17 mouse cellular contexts compared by ENCODE assay signal in the genomic region with DNA sequence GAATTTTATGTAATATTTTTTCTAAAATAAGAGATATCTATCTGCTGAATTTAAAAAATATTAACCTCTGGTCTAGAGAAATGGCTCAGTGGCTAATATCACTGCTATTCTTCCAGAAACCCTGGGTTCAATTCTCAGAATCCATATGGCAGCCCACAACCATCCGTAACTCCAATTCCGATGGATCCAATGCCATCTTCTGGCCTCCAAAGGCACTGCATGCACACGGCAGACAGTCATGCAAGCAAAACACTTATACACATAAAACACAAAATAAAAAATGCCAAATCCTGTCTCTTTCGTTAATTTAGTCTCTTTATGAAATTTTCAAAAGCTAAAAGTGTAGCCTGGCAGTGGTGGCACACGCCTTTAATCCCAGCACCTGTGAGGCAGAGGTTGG.
DNase-seq lines count a peak whose midpoint lies in the region; ATAC-seq and TF ChIP-seq lines count a peak whose summit lies in the region.
"Had no signal": no experiment of that assay in that cellular context is flagged by ENCODE, and none has a peak within 500 bp of the region (broad histone marks: within the 10 kb centered on the region; RNA-seq: fewer than 3 reads in every experiment).

No protein-coding gene starts in this region.

- H3K36me3 ChIP-seq in heart, adult 2 months (ENCODE audit: control insufficient read depth, insufficient read depth, low read length) = no peaks in the 10 kb centered on the region
- H3K36me3 ChIP-seq in liver, embryonic 14.5 days (replicated peaks; ENCODE audit: control insufficient read depth, insufficient read depth, low read depth) = no peaks in the 10 kb centered on the region
- H3K36me3 ChIP-seq in liver, embryonic 11.5 days (ENCODE audit: control insufficient read depth, insufficient read depth, low read length) = no peaks in the 10 kb centered on the region; the same call in 1 of the 2 replicates
- no peaks in the 10 kb centered on the region for H3K36me3 ChIP-seq in ES-Bruce4 (ENCODE audit: control insufficient read depth, insufficient read depth, low read length, poor library complexity, severe bottlenecking)
- H3K36me3 ChIP-seq: midbrain, embryonic 10.5 days; stomach, embryonic 15.5 days had no signal

- H3K9ac ChIP-seq in heart, adult 2 months (ENCODE audit: low read depth, low read length) = no peak overlapping the region
- no peak overlapping the region for H3K9ac ChIP-seq in liver, embryonic 14.5 days (replicated peaks)
- H3K9ac ChIP-seq in liver, embryonic 11.5 days (ENCODE audit: low read depth, low read length) = no peak overlapping the region
- no peak overlapping the region for H3K9ac ChIP-seq in ES-Bruce4 (ENCODE audit: low read depth, poor library complexity, severe bottlenecking)
- H3K9ac ChIP-seq: stomach, embryonic 15.5 days had no signal

- H3K4me2 ChIP-seq in liver, embryonic 14.5 days (ENCODE audit: low read depth) = no peak overlapping the region
- no peak overlapping the region for H3K4me2 ChIP-seq in liver, embryonic 11.5 days
- H3K4me2 ChIP-seq: stomach, embryonic 15.5 days had no signal

- no peak for DNase-seq in heart, adult 2 months
- no peak for DNase-seq in heart, postnatal 14 days
- no peak for DNase-seq in liver, embryonic 14.5 days (ENCODE audit: low read depth in 3 of 3, low spot score in 3 of 3)
- no peak for DNase-seq in liver, embryonic 11.5 days (ENCODE audit: low spot score)
- no peak for DNase-seq in urinary bladder, postnatal 10 days (ENCODE audit: low spot score)
- DNase-seq: cerebellum, adult 8-10 months; gastrocnemius, postnatal 36 days; layer of hippocampus, adult 9-11 months; thymus, postnatal 36 days had no signal

- no peak overlapping the region for H3K27ac ChIP-seq in heart, adult 2 months
- no peak overlapping the region for H3K27ac ChIP-seq in liver, embryonic 14.5 days
- no peak overlapping the region for H3K27ac ChIP-seq in liver, embryonic 11.5 days (ENCODE audit: low read depth, low read length)
- H3K27ac ChIP-seq in ES-Bruce4 (ENCODE audit: insufficient read depth, low read length) = no peak overlapping the region
- no peak overlapping the region for H3K27ac ChIP-seq in embryonic fibroblast, embryonic 13.5 days (ENCODE audit: insufficient read depth, low read length)
- H3K27ac ChIP-seq: midbrain, embryonic 10.5 days; stomach, embryonic 15.5 days had no signal

- H3K79me2 ChIP-seq in heart, adult 2 months (replicated peaks; ENCODE audit: control insufficient read depth, insufficient read depth, low read length) = no peaks in the 10 kb centered on the region; the same call in 1 of the 2 replicates

- TF ChIP-seq POLR2A in heart, adult 2 months (IDR thresholded peaks at IDR 0.05; ENCODE audit: insufficient read depth, low read depth, low read length) = no peak
- TF ChIP-seq POLR2A in ES-Bruce4 (IDR thresholded peaks at IDR 0.05; ENCODE audit: insufficient read depth, low read length) = no peak
- TF ChIP-seq POLR2A in embryonic fibroblast, embryonic 13.5 days (IDR thresholded peaks at IDR 0.05; ENCODE audit: low read depth, low read length) = no peak

- ATAC-seq in liver, embryonic 14.5 days (ENCODE audit: insufficient read depth) = no peak
- no peak for ATAC-seq in liver, embryonic 11.5 days (replicated peaks; ENCODE audit: low FRiP score)
- ATAC-seq: hindbrain, embryonic 16.5 days; Patski had no signal

- H3K4me1 ChIP-seq in heart, adult 2 months (ENCODE audit: control insufficient read depth, insufficient read depth, low read length) = no peaks in the 10 kb centered on the region
- H3K4me1 ChIP-seq in liver, embryonic 14.5 days (replicated peaks; ENCODE audit: control insufficient read depth in 2 of 2, insufficient read depth in 2 of 2, low read length in 1 of 2) = no peaks in the 10 kb centered on the region
- no peaks in the 10 kb centered on the region for H3K4me1 ChIP-seq in liver, embryonic 11.5 days (replicated peaks; ENCODE audit: control insufficient read depth, insufficient read depth, low read length)
- H3K4me1 ChIP-seq in ES-Bruce4 (ENCODE audit: control insufficient read depth, insufficient read depth, low read length) = no peaks in the 10 kb centered on the region
- no peaks in the 10 kb centered on the region for H3K4me1 ChIP-seq in embryonic fibroblast, embryonic 13.5 days (ENCODE audit: control insufficient read depth, insufficient read depth, low read length)
- H3K4me1 ChIP-seq: midbrain, embryonic 10.5 days; stomach, embryonic 15.5 days had no signal

- H3K9me3 ChIP-seq in liver, embryonic 14.5 days (ENCODE audit: control insufficient read depth, low read length) = no peaks in the 10 kb centered on the region
- H3K9me3 ChIP-seq in liver, embryonic 11.5 days (ENCODE audit: control insufficient read depth, low read length) = no peaks in the 10 kb centered on the region
- H3K9me3 ChIP-seq in ES-Bruce4 (replicated peaks; ENCODE audit: control insufficient read depth, insufficient read depth, low read length, poor library complexity, severe bottlenecking) = no peaks in the 10 kb centered on the region
- H3K9me3 ChIP-seq: midbrain, embryonic 10.5 days; stomach, embryonic 15.5 days had no signal

- TF ChIP-seq EP300 in heart, adult 2 months (IDR thresholded peaks at IDR 0.05; ENCODE audit: insufficient read depth, low read depth, low read length) = no peak
- no peak for TF ChIP-seq EP300 in liver, embryonic 14.5 days (IDR thresholded peaks at IDR 0.05; ENCODE audit: low read depth)
- no peak for TF ChIP-seq EP300 in ES-Bruce4 (IDR thresholded peaks at IDR 0.05; ENCODE audit: insufficient read depth, low read depth, low read length)

- H3K4me3 ChIP-seq in heart, adult 2 months = no peak overlapping the region
- H3K4me3 ChIP-seq in liver, embryonic 14.5 days (ENCODE audit: insufficient read depth in 1 of 2, low read depth in 2 of 2, low read length in 2 of 2) = no peak overlapping the region
- no peak overlapping the region for H3K4me3 ChIP-seq in liver, embryonic 11.5 days (ENCODE audit: low read depth, low read length)
- H3K4me3 ChIP-seq in ES-Bruce4 (ENCODE audit: low read depth, low read length) = no peak overlapping the region
- H3K4me3 ChIP-seq in embryonic fibroblast, embryonic 13.5 days (ENCODE audit: insufficient read depth, low read length) = no peak overlapping the region
- H3K4me3 ChIP-seq: erythroblast, embryonic 14.5 days; midbrain, embryonic 10.5 days; myocyte; stomach, embryonic 15.5 days had no signal

- 95% methylated on average over 5 of the region's 5 CpGs for WGBS in heart, adult 2 months
- WGBS in liver, embryonic 14.5 days (ENCODE audit: insufficient replicate concordance) = 72% methylated on average over 5 of the region's 5 CpGs
- WGBS in liver, embryonic 11.5 days = 86% methylated on average over 5 of the region's 5 CpGs

- intact Hi-C loops in heart, adult 2 months (cut with DNase I) = no loop called here
- intact Hi-C loops in heart, postnatal 14 days (cut with DNase I) = no loop called here

- no peaks in the 10 kb centered on the region for H3K27me3 ChIP-seq in heart, adult 2 months (ENCODE audit: control insufficient read depth, insufficient read depth, low read length)
- no peaks in the 10 kb centered on the region for H3K27me3 ChIP-seq in liver, embryonic 14.5 days (ENCODE audit: control insufficient read depth, insufficient read depth, low read length)
- no peaks in the 10 kb centered on the region for H3K27me3 ChIP-seq in liver, embryonic 11.5 days (replicated peaks; ENCODE audit: control insufficient read depth, insufficient read depth, low read length)
- no peaks in the 10 kb centered on the region for H3K27me3 ChIP-seq in ES-Bruce4 (ENCODE audit: control insufficient read depth, insufficient read depth, low read length, poor library complexity, severe bottlenecking)
- H3K27me3 ChIP-seq: Patski; stomach, embryonic 15.5 days had no signal

- peak; percentile 63 for TF ChIP-seq CTCF in heart, adult 2 months (IDR thresholded peaks at IDR 0.05)
- peak; percentile 40 for TF ChIP-seq CTCF in liver, embryonic 14.5 days (IDR thresholded peaks at IDR 0.05; ENCODE audit: low read depth)
- TF ChIP-seq CTCF in ES-Bruce4 (IDR thresholded peaks at IDR 0.05; ENCODE audit: low read depth, low read length) = peak; percentile 52
- peak; percentile 49; the same call in 1 of the 2 replicates for TF ChIP-seq CTCF in embryonic fibroblast, embryonic 13.5 days (IDR thresholded peaks at IDR 0.05; ENCODE audit: borderline replicate concordance, insufficient read depth, low read length)
